Mouse (Mus musculus) T-cell, adult 2 months (primary cell): Measurements from ENCODE around the gene Gtpbp2.

Experiments
- DNase-seq: peaks from one replicate; pipeline ENCODE4 v3.0.0; 2022; ENCODE audit warnings: low spot score

The Gtpbp2 gene

GRCm38 (mm10) chr17:46154336-46154735 is 6.5 kb upstream of the Gtpbp2 start:
- DNase-seq = no peak

DNA sequence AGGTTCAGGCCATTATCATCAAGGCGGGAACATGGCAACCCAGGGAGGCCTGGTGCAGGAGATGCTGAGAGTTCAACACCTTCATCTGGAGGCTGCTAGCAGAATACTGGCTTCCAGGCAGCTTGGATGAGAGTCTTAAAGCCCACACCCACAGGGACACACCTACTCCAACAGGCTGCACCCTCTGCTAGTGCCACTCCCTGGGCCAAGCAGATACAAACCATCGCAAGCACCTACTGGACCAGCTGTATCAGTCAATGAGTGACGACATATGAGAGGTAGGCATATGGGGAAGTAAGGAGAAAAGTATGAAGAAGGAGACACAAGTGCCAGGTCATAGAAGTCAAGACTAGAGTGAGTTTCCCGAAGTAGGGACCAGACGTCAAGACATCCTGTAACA is 4.2 kb upstream of the Gtpbp2 start:
- no peak for DNase-seq

GRCm38 (mm10) chr17:46157131-46157530 is 3.7 kb upstream of the Gtpbp2 start:
- DNase-seq = no peak

- no peak for DNase-seq
These were observed 1.6 kb upstream of the Gtpbp2 start for GRCm38 (mm10) chr17:46159236-46159635.

DNA sequence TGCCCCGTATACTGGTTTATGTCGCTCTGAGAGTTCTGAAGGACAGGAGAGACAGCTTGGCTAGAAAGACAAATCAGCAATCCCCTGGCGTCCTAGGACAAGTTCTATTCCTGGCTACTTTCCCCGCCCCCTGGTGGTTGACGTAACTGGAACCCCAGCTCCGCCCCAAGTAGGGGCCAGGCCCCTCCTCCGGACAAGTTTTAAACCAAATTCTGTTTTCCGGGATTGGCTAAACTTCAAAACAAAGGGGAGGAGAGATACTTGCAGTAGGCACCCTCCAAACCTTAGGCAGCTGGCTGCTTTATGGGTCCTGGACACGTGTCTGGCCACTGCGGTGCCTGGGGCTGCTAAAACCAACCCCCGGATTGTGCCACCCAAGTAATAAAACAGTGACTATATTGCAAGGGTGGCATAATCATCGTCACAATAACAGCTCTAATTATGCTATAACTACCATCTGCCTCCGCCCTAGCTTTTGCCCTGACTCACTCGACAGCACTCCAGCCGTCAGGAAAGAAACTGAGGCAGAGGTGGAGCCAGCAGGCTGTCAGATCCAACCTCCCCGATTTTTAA is 656 bp upstream of the Gtpbp2 start:
- DNase-seq = peak; percentile 89

DNA sequence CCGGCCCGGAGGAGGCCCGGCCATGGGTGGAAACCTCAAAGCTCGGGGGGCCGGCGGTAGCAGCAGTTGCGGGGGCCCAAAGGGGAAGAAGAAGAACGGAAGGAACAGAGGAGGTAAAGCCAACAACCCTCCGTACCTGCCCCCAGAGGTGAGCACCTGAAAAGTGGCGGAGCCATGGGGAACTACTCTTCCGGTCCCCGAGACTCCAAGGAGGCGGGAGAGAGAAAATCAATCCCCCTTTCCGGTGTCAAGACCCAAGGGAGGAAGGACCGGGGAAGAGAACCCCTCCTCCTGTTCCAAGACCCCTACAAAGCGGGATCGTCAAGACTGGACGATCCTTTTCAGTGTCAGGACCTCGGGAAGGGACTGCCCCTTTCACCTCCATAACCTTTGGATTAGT is 347 bp downstream of the Gtpbp2 start:
- peak; percentile 47 for DNase-seq

DNA sequence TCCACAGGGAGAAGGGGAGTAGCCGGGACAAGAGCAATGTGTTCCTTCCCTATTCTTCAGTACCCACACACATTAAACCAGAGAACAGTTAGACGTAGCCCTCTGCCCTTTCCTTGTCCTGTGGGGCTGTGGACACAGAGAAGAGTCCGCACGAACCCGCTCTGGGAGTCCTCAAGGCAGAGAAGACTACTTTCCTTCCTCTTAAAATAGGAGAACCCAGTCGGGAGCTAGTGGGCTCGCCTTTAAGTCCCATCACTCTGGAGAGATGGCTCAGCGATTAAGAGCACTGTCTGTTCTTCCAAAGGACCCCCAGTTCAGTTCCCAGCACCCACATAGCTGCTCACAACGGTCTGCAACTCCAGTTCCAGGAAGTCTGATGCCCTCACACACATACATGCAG is 878 bp downstream of the Gtpbp2 start:
- DNase-seq = no peak

DNA sequence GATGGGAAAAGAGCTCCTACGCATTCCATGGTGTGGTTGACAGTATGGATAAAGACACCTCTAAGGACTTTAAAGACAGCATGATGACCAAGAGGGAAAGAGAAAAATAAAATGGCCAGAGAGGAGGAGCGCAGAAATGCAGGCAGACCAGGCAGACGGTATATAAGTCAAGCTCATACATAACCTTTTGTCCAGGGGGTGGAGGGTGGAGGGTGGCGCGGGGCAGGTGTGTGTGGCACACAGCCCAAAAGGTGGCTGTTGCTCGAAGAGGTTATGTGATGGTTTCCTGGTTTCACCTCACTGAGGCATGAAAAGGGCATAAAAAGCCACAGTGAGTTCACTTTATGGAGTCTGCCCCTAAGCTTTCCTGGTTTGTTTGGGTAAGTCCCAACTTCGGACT is 1.7 kb downstream of the Gtpbp2 start:
- DNase-seq = no peak

GRCm38 (mm10) chr17:46162951-46163421 is 2.2 kb downstream of the Gtpbp2 start:
- DNase-seq = peak; percentile 91

- no peak for DNase-seq
These were observed 3.5 kb downstream of the Gtpbp2 start for GRCm38 (mm10) chr17:46164301-46164700.

DNA sequence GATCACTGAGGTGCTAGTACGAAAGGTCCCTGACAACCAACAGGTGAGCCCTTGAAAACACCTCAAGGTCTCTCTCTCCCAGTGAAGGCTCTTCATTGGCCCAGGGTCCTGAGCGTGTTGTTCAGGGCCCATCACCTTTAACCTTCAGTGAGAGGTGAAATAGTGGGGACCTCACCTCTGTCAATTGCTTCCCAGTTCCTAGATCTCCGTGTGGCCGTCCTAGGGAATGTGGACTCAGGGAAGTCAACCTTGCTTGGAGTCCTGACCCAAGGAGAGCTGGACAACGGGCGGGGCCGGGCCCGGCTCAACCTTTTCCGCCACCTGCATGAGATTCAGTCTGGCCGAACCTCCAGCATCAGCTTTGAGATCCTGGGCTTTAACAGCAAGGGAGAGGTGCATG is 4.0 kb downstream of the Gtpbp2 start:
- no peak for DNase-seq

- DNase-seq = no peak
These were observed 4.6 kb downstream of the Gtpbp2 start for GRCm38 (mm10) chr17:46165460-46165859.

DNA sequence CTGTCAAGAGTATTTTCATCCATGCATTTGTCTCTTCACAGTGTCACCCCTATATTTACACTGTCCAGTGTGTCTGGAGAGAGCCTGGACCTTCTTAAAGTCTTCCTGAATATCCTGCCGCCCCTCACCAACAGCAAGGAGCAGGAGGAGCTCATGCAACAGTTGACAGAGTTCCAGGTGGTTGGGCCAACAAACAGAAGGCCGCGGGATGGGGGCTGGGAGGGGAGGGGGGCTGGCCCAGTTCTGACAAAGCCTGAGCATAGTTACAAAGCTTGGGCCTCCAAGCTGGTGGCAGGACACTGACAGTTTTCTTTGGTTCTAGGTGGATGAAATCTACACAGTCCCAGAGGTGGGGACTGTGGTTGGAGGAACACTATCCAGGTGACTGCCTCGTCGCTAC is 5.4 kb downstream of the Gtpbp2 start:
- no peak for DNase-seq

DNA sequence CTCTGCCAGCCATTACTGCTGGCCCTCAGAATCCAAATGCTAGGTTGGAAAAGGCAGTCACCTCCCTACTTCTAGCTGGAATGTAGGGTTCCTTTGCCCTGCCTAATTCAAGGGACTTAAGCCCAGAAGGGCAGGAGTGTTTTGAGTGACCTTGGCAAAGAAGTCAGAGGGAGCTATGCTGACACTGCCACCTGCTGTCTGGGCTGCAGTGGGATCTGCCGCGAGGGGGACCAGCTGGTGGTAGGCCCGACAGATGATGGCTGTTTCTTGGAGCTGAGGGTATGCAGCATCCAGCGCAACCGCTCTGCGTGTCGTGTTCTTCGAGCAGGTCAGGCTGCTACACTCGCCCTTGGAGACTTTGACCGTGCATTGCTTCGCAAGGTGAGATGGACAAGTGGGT is 6.2 kb downstream of the Gtpbp2 start:
- no peak for DNase-seq

DNA sequence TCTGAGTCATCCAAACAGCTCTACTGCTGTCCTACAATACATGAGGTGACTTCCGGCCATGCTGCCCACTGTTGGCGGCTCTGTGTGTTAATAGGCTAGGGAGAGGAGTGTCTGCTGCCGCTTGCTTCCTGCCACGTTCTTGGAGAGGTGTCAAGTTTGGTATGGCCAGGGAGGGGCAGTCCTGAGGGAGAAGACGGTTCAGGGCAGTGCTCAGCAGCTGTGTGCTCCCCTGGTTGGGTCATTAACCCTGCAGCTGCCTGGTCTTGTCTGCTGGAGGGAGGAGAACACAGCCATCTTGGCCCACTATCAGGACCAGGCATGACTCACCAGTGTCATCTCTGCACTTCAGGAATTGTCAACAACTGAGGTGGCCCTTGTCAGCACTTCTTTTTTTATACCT is 7.5 kb downstream of the Gtpbp2 start:
- no peak for DNase-seq

GRCm38 (mm10) chr17:46168768-46169167 is 7.9 kb downstream of the Gtpbp2 start:
- DNase-seq = no peak

GRCm38 (mm10) chr17:46170538-46170937 is 9.7 kb downstream of the Gtpbp2 start:
- DNase-seq = peak; percentile 57

DNA sequence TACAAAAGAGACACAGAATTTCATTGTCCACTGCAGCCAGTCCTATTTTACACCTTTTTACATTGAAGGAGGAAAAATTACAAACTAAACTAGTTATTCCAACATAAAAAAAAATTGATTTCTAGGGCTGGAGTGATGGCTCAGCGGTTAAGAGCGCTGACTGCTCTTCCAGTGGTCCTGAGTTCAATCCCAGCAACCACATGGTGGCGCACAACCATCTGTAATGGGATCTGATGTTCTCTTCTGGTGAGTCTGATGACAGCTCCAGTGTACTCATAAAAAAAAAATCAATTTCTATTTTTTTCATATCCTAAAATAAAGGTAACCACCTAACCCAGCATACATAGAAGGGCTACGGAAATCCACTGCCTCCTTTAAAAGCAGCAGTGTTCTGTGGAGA is 21.4 kb downstream of the Gtpbp2 start:
- DNase-seq = no peak

- DNase-seq = no peak
These were observed 28.0 kb downstream of the Gtpbp2 start for GRCm38 (mm10) chr17:46188829-46189228.

GRCm38 (mm10) chr17:46201151-46201550 is 40.3 kb downstream of the Gtpbp2 start:
- no peak for DNase-seq

- DNase-seq = peak; percentile 95
These were observed 41.7 kb downstream of the Gtpbp2 start, which contains the start of the genes Polh and Xpo5 for GRCm38 (mm10) chr17:46202421-46203071. TSS of gene Polh (minus strand) at chr17:46202645. TSS of gene Xpo5 (plus strand) at chr17:46202782.

DNA sequence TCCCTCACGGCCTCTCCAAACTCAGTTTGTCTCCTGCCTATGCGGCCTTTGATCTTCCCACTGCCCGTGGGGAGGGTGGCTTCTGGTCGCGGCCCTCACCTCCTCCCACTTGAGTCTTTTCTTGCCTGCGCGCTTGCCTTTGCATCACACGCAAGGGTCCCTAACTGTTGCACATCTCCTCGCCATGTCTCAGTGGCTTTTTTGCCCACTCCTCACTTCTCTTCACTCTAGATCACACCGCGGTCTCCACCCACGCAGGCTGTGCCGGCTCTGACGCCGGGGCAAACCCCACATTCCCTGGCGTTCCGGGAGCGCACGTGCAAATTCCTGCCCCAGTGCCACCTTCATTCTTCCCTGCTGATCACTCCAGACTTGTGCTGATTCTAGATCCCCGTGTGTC is 42.2 kb downstream of the Gtpbp2 start:
- DNase-seq = no peak

DNA sequence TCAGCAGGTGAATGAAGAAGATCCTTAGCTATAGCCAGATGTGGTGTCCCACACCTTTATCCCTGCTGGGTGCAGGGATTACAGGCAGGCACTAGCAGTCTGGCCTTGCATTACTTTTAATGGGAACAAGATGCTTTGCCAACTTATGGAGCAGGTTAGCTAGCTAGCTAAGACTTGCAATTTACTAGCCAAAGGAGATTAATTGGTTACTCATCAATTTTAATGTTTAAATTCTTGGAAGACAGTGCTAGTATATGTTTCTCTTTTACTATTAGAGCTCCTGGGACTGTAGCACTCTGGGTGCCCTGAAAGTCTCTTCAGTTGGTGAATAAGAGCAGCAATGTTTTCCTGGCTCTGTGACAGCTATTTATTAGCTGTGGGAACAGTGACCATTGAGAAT is 45.8 kb downstream of the Gtpbp2 start:
- DNase-seq = no peak

DNA sequence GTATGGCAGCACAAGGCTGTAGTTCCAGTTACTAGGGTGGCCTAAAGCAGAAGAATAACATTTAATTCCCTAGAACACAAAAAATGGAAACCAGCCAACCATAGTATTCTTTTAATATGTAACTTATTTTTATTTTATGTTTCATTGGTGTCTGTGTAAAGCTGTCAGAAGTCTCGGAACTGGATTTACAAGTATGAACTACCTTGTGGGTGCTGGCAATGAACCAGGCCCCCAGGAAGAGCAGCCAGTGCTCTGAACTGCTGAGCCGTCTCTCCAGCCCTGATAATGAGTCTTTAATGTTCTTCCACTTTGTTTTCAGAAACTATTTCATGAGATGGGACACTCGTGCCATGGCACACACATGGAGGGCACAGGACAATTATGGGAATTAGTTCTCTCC is 49.7 kb downstream of the Gtpbp2 start:
- no peak for DNase-seq
